Mouse (Mus musculus) kidney, embryonic 16.5 days (tissue): ENCODE data around the gene Oxa1l. TPM values are rescaled to one million over a fixed set of nuclear protein-coding genes. Genes with fewer than 3 reads are reported as not detected.
A peak's percentile ranks its signal among the peaks of the same experiment; 100 is the strongest.

ENCODE experiments used
- ATAC-seq: fragments of 200-750 bp; cut with Nextera tagmentation; 2 replicates; pipeline ENCODE4 v1.8.0; 2017; ENCODE audit warnings: moderate TSS enrichment; ENCODE audit not compliant: low FRiP score, low TSS enrichment
- H3K27ac ChIP-seq: fragments of 300-500 bp; sonication (generic); 2 replicates; pipeline ENCODE4 v1.5.1; 2014; ENCODE audit warnings: low read length
- H3K27me3 ChIP-seq: fragments of 300-500 bp; sonication (generic); 2 replicates; pipeline ENCODE4 v1.6.1; 2014; ENCODE audit warnings: low read length, control low read depth, mixed read lengths; ENCODE audit not compliant: insufficient read depth
- H3K36me3 ChIP-seq: fragments of 300-500 bp; sonication (generic); 2 replicates; pipeline ENCODE4 v1.6.1; 2014; ENCODE audit warnings: low read length, control low read depth, mixed read lengths; ENCODE audit not compliant: insufficient read depth
- H3K4me1 ChIP-seq: fragments of 300-500 bp; sonication (generic); 2 replicates; pipeline ENCODE4 v1.6.1; 2014; ENCODE audit warnings: low read length, control low read depth, mixed read lengths; ENCODE audit not compliant: insufficient read depth
- H3K4me2 ChIP-seq: fragments of 300-500 bp; sonication (generic); replicated peaks from 2 replicates; pipeline ENCODE4 v1.6.1; 2014; ENCODE audit warnings: low read depth, low read length
- H3K4me3 ChIP-seq: fragments of 300-500 bp; sonication (generic); 2 replicates; pipeline ENCODE4 v1.5.1; 2014; ENCODE audit warnings: mild to moderate bottlenecking, low read length
- H3K9ac ChIP-seq: fragments of 300-500 bp; sonication (generic); replicated peaks from 2 replicates; pipeline ENCODE4 v1.6.1; 2014; ENCODE audit warnings: low read length
- H3K9me3 ChIP-seq: fragments of 300-500 bp; sonication (generic); 2 replicates; pipeline ENCODE4 v1.6.1; 2016; ENCODE audit warnings: low read length, control low read depth
- WGBS: fragments of 180-500 bp; shearing (Covaris S2); extraction: QIAGEN DNeasy Blood & Tissue Kit; methylation state at CpG from one replicate; pipeline ENCODE4 v1.1.7; 2014; 5-methylcytosine and 5-hydroxymethylcytosine counted together
- polyA plus RNA-seq: library from polyadenylated mRNA; unstranded; fragments of >200 nt; fragmentation: Nextera tagmentation; extraction: Ambion mirVana; gene quantifications from 2 replicates; pipeline ENCODE4 v1.2.1, GENCODE M21; 2015

The Oxa1l gene
- polyA plus RNA-seq, 1 experiment from 2014 or later: 60.2 TPM

- Histone ChIP-seq H3K4me2 (peak overlapping the region; percentile 48), H3K36me3 (no peaks in the 10 kb centered on the region), H3K27ac (peak overlapping the region; percentile 70), H3K27me3 (no peaks in the 10 kb centered on the region), H3K9ac (peak overlapping the region; percentile 57), H3K4me3 (peak overlapping the region; percentile 24), H3K9me3 (no peaks in the 10 kb centered on the region), H3K4me1 (peaks cover 44% of the 10 kb centered on the region)
- peak; percentile 53 for ATAC-seq
- WGBS: 7% methylated on average over 18 of the region's 18 CpGs
Measured at GRCm38 (mm10) chr14:54413877-54414700, 53.5 kb downstream of the Oxa1l start.

GRCm38 (mm10) chr14:54415241-54416020 lies 54.8 kb downstream of the Oxa1l start:
- 29% methylated on average over 13 of the region's 13 CpGs for WGBS

GRCm38 (mm10) chr14:54416229-54416775 lies 55.7 kb downstream of the Oxa1l start:
- no peak overlapping the region for H3K4me3 ChIP-seq
- no peak overlapping the region for H3K27ac ChIP-seq
- 57% methylated on average over 5 of the region's 5 CpGs for WGBS
- no peaks in the 10 kb centered on the region for H3K9me3 ChIP-seq
- no peaks in the 10 kb centered on the region for H3K27me3 ChIP-seq
- ATAC-seq: no peak
- H3K36me3 ChIP-seq: no peaks in the 10 kb centered on the region
- no peak overlapping the region for H3K4me2 ChIP-seq
- H3K9ac ChIP-seq: no peak overlapping the region
- peaks cover 27% of the 10 kb centered on the region for H3K4me1 ChIP-seq

More at GRCm38 (mm10) chr14:54415241-54416020, 54.8 kb downstream of the Oxa1l start:
- no peak overlapping the region for H3K4me2 ChIP-seq
- no peak overlapping the region for H3K27ac ChIP-seq
- H3K9ac ChIP-seq: no peak overlapping the region
- no peaks in the 10 kb centered on the region for H3K9me3 ChIP-seq
- no peak overlapping the region for H3K4me3 ChIP-seq
- H3K36me3 ChIP-seq: no peaks in the 10 kb centered on the region
- H3K27me3 ChIP-seq: no peaks in the 10 kb centered on the region
- peaks cover 32% of the 10 kb centered on the region for H3K4me1 ChIP-seq
- no peak for ATAC-seq

- H3K4me1 ChIP-seq: peaks cover 27% of the 10 kb centered on the region
- H3K9ac ChIP-seq: no peak overlapping the region
- no peak overlapping the region for H3K27ac ChIP-seq
- H3K4me3 ChIP-seq: no peak overlapping the region
- ATAC-seq: no peak
- 80% methylated on average over 4 of the region's 4 CpGs for WGBS
- no peaks in the 10 kb centered on the region for H3K36me3 ChIP-seq
- H3K27me3 ChIP-seq: no peaks in the 10 kb centered on the region
- no peak overlapping the region for H3K4me2 ChIP-seq
- H3K9me3 ChIP-seq: no peaks in the 10 kb centered on the region
Measured at GRCm38 (mm10) chr14:54416830-54417229, 56.2 kb downstream of the Oxa1l start.

- ATAC-seq: peak; percentile 43
- WGBS: 10% methylated on average over 19 of the region's 19 CpGs
- H3K4me1 ChIP-seq: peaks cover 27% of the 10 kb centered on the region
- H3K9me3 ChIP-seq: no peaks in the 10 kb centered on the region
- peak within 1 kb of the TSS; percentile 51; the same call in 1 of the 2 replicates for H3K9ac ChIP-seq
- H3K4me3 ChIP-seq: peak within 1 kb of the TSS; percentile 20
- H3K27me3 ChIP-seq: no peaks in the 10 kb centered on the region
- no peak within 1 kb of the TSS for H3K27ac ChIP-seq
- no peaks in the 10 kb centered on the region for H3K36me3 ChIP-seq
- peak within 1 kb of the TSS; percentile 36 for H3K4me2 ChIP-seq
Measured at GRCm38 (mm10) chr14:54417623-54418081, 57.0 kb downstream of the Oxa1l start, which contains the start of gene Slc7a7. Gene Slc7a7 (minus strand): TSS chr14:54417780.

Other genes starting within 250 kb of the Oxa1l start
- 422 and 474 TPM in 2 replicates for gene Dad1, start 106.7 kb upstream of the Oxa1l start, polyA plus RNA-seq
- 80.3 and 86.2 TPM in 2 replicates for gene Abhd4, start 106.6 kb upstream of the Oxa1l start, polyA plus RNA-seq
- gene Olfr49, start 75.9 kb upstream of the Oxa1l start, polyA plus RNA-seq: not detected in 2 replicates
- gene Slc7a7, start 56.9 kb downstream of the Oxa1l start, polyA plus RNA-seq: 15.7 and 15.8 TPM in 2 replicates
- gene Mrpl52, start 66.1 kb downstream of the Oxa1l start, polyA plus RNA-seq: 202 and 227 TPM in 2 replicates
- 152 and 156 TPM in 2 replicates for gene Mmp14, start 70.8 kb downstream of the Oxa1l start, polyA plus RNA-seq
- gene Lrp10, start 103.3 kb downstream of the Oxa1l start, polyA plus RNA-seq: 58.8 and 65.1 TPM in 2 replicates
- gene Rem2, start 115.3 kb downstream of the Oxa1l start, polyA plus RNA-seq: 6.7 and 7.4 TPM in 2 replicates
- 102 and 108 TPM in 2 replicates for gene Prmt5, start 156.7 kb downstream of the Oxa1l start, polyA plus RNA-seq
- 57.3 and 62.4 TPM in 2 replicates for gene Haus4, start 193.8 kb downstream of the Oxa1l start, polyA plus RNA-seq
- 32.9 and 45.6 TPM in 2 replicates for gene Ajuba, start 216.7 kb downstream of the Oxa1l start, polyA plus RNA-seq
- gene 4931414P19Rik, start 245.2 kb downstream of the Oxa1l start, polyA plus RNA-seq: 11.2 and 14.2 TPM in 2 replicates